Mouse (Mus musculus): Measurements from ENCODE around the gene Tbcd. TPM values are rescaled to one million over a fixed set of nuclear protein-coding genes. Genes with fewer than 3 reads are reported as not detected.

Gene Tbcd
- polyA plus RNA-seq, 1 experiment: 23.4 TPM

DNA sequence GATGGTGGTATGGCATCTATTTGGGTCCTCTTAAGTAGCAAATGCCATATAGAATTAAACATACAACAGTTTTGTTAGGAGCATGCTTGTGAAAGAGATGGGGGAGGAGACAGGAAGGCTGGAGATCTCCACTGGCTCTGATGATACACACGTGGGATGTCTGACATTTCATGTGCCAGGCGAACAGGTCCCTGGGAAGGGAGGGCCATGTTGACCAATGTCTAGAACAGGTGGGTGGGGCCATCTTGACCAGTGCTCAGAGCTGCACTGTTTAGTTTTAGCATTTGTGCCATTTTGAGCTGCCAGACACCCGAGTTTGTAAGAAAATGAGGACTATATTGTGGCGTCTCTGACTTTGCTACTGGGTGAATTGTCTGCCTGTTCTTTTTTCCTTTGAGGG is 56.7 kb downstream of the Tbcd start:
- no peak overlapping the region for H3K4me3 ChIP-seq (ENCODE audit: control insufficient read depth, low read depth, low read length)
- no peak overlapping the region for H3K27ac ChIP-seq (ENCODE audit: control insufficient read depth, insufficient read depth, low read depth, low read length)
- no peaks in the 10 kb centered on the region for H3K27me3 ChIP-seq (ENCODE audit: control insufficient read depth, insufficient read depth, low read length)
- no peaks in the 10 kb centered on the region; the same call in 1 of the 2 replicates for H3K36me3 ChIP-seq (ENCODE audit: control insufficient read depth, insufficient read depth, low read length)
- no peak for TF ChIP-seq CTCF (IDR thresholded peaks at IDR 0.05; ENCODE audit: control insufficient read depth, insufficient read depth, insufficient replicate concordance, low read depth, low read length)
- TF ChIP-seq POLR2A (IDR thresholded peaks at IDR 0.05; ENCODE audit: control insufficient read depth, low read depth, low read length): no peak
- H3K4me1 ChIP-seq (ENCODE audit: control insufficient read depth, insufficient read depth, low read length): 0 out of 2 replicates have a peak, but pooled peaks cover 2% of the 10 kb centered on the region

DNA sequence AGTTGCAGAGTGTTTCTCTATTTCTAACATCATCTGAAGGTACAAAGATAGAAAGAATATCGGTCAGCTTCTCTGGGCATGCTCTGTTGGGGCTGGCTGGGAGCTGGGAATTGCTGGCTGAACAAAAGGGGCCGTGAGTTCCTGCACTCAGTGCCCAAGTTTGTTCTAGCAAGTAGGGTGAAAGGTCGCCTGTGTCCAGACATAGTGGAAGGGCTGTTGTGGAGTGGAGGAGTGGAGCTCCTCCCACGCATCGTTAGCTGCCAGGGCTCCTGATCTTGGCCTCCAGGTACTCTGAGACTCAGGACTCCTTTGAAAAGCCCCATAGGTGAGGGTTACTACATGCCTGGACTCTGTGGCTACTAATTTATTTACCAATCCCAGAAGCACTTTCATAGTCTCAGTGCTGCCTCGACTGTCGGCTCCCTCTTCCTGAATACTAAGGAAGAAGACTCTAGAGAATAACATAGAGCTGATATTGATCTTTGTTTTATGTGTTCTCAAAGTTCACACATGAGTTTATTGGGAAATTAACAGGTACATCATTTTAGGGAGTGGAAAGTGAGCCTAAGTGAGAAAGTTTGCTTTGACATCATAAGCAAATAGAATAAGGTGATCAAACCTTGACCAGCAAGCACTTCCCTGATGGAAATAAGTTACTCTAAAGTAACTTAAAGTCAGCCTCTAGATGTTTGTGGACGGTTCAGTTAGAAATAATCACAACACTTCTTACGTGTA is 58.9 kb downstream of the Tbcd start:
- TF ChIP-seq CTCF (IDR thresholded peaks at IDR 0.05; ENCODE audit: control insufficient read depth, insufficient read depth, insufficient replicate concordance, low read depth, low read length): no peak
- TF ChIP-seq POLR2A (IDR thresholded peaks at IDR 0.05; ENCODE audit: control insufficient read depth, low read depth, low read length): no peak
- Histone ChIP-seq H3K27me3 (ENCODE audit: control insufficient read depth, insufficient read depth, low read length) (no peaks in the 10 kb centered on the region), H3K27ac (ENCODE audit: control insufficient read depth, insufficient read depth, low read depth, low read length) (no peak overlapping the region), H3K36me3 (ENCODE audit: control insufficient read depth, insufficient read depth, low read length) (no peaks in the 10 kb centered on the region), H3K4me1 (ENCODE audit: control insufficient read depth, insufficient read depth, low read length) (0 out of 2 replicates have a peak, but pooled peaks cover 2% of the 10 kb centered on the region), H3K4me3 (ENCODE audit: control insufficient read depth, low read depth, low read length) (no peak overlapping the region)

DNA sequence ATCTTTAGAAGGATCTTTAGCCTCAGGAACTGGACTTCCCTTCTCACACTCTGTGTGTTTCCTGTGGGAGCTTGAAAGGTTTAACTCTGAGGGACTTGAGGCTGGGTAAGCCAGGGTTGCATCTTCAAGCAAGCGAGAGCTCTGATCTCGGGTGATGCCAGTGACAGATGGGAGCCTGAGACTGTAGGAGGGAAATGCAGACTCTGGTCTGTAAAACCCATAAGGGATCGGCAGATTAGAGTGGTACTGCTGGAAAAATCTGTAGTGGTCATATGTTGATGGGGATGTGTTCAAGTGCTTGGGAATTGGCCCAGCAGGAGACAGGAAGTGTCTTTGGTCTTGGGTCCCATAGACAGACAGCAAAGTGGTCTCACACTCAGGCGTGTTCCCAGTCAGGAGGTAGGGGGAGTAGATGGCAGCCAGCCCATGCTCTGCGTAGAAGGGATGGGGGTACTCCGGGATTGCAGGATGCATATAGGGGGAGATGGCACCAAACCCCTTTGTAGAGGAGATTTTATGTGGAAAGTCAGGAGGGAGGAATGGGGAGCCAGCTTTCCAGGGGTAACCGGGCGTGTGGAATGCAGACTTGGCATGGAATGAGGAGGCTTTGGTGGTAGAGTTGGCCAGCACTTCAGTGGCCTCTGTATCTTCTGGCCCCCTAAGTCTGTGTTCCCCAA is 61.3 kb downstream of the Tbcd start:
- Histone ChIP-seq H3K4me3 (ENCODE audit: control insufficient read depth, low read depth, low read length) (no peak overlapping the region), H3K27me3 (ENCODE audit: control insufficient read depth, insufficient read depth, low read length) (no peaks in the 10 kb centered on the region), H3K27ac (ENCODE audit: control insufficient read depth, insufficient read depth, low read depth, low read length) (no peak overlapping the region), H3K4me1 (ENCODE audit: control insufficient read depth, insufficient read depth, low read length) (0 out of 2 replicates have a peak, but pooled peaks cover 2% of the 10 kb centered on the region), H3K36me3 (ENCODE audit: control insufficient read depth, insufficient read depth, low read length) (no peaks in the 10 kb centered on the region)
- TF ChIP-seq POLR2A (IDR thresholded peaks at IDR 0.05; ENCODE audit: control insufficient read depth, low read depth, low read length) (no peak), CTCF (IDR thresholded peaks at IDR 0.05; ENCODE audit: control insufficient read depth, insufficient read depth, insufficient replicate concordance, low read depth, low read length) (no peak)

DNA sequence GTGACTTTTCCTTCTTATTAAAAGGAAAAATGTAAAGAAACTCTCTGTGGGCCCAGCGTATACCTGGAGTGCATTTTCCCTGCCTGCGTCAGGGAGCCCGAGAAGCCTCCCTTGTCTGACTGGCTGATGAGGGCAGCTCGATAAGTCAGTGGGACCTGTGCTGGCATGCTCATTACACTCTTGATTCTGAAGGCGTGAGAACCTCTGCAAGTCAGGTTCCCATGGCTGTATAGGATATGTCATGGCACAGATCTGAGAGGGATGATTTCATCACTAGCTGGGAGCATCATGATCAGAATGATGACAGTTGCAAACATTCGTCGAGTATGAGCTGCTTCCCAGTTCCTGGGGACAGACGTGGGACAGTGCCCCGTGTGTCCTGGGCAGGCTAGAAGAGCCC is 64.2 kb downstream of the Tbcd start:
- Histone ChIP-seq H3K4me1 (ENCODE audit: control insufficient read depth, insufficient read depth, low read length) (no peaks in the 10 kb centered on the region), H3K27me3 (ENCODE audit: control insufficient read depth, insufficient read depth, low read length) (no peaks in the 10 kb centered on the region), H3K4me3 (ENCODE audit: control insufficient read depth, low read depth, low read length) (no peak overlapping the region), H3K36me3 (ENCODE audit: control insufficient read depth, insufficient read depth, low read length) (no peaks in the 10 kb centered on the region), H3K27ac (ENCODE audit: control insufficient read depth, insufficient read depth, low read depth, low read length) (no peak overlapping the region)
- TF ChIP-seq POLR2A (IDR thresholded peaks at IDR 0.05; ENCODE audit: control insufficient read depth, low read depth, low read length) (no peak), CTCF (IDR thresholded peaks at IDR 0.05; ENCODE audit: control insufficient read depth, insufficient read depth, insufficient replicate concordance, low read depth, low read length) (no peak)

DNA sequence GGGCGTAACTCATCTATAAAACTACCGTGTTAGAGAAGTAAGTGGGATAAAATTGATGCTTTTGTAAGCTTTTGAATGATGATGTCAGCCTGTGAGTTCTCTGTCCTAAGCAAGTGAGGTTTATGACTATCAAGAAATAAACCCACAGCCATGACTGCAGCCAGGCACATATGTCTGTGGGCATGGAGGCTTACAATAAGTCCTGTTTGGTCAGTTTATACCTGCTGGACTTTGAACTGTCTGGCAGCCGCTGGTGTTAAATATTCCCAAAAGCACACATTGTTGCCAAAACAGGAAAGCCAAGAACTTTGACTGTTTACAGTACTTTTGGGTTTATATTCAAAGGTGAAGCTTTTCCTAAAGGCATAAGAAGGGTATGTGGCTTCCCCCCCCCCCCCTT is 65.2 kb downstream of the Tbcd start:
- H3K36me3 ChIP-seq (ENCODE audit: control insufficient read depth, insufficient read depth, low read length): no peaks in the 10 kb centered on the region
- TF ChIP-seq POLR2A (IDR thresholded peaks at IDR 0.05; ENCODE audit: control insufficient read depth, low read depth, low read length) (no peak), CTCF (IDR thresholded peaks at IDR 0.05; ENCODE audit: control insufficient read depth, insufficient read depth, insufficient replicate concordance, low read depth, low read length) (no peak)
- H3K4me3 ChIP-seq (ENCODE audit: control insufficient read depth, low read depth, low read length): no peak overlapping the region
- no peak overlapping the region for H3K27ac ChIP-seq (ENCODE audit: control insufficient read depth, insufficient read depth, low read depth, low read length)
- H3K4me1 ChIP-seq (ENCODE audit: control insufficient read depth, insufficient read depth, low read length): no peaks in the 10 kb centered on the region
- no peaks in the 10 kb centered on the region for H3K27me3 ChIP-seq (ENCODE audit: control insufficient read depth, insufficient read depth, low read length)

DNA sequence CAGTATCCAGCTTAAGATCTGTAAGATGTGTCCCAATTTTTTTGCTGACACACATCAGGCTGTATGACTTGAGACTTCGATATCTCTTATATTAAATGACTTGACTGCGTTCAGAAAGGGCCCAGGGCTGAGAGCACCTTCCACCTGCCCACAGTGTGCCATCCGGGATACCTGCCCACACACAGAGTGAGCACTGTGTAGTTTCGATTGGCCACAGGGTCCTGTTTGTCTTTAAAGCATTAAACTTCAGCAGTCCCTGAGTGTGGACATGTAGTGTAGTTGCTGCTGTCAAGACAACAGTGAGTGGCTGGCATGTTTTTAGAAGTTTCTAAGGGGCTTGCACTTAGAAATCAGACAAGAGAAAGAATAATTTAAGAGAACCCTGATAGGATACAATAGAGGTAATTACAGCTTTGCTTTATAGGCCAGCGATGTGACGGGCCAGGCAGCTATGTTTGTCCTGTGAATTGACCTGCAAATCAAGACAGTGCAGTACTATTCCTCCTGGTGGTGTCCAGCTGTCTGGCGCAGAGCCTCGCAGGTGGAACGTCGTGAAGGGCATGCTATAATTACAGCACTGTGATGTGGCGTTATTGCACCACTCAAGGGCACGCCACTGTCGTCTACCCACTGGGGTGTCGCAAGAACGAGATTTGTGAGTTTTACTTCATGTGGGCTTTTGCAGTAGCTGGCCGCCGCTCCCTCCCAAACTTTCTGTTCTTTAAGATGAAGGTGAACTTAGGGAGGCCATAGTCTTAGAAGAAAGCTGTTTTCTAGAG is 66.1 kb downstream of the Tbcd start:
- no peak overlapping the region for H3K27ac ChIP-seq (ENCODE audit: control insufficient read depth, insufficient read depth, low read depth, low read length)
- H3K27me3 ChIP-seq (ENCODE audit: control insufficient read depth, insufficient read depth, low read length): no peaks in the 10 kb centered on the region
- TF ChIP-seq POLR2A (IDR thresholded peaks at IDR 0.05; ENCODE audit: control insufficient read depth, low read depth, low read length): no peak
- H3K4me3 ChIP-seq (ENCODE audit: control insufficient read depth, low read depth, low read length): no peak overlapping the region
- no peaks in the 10 kb centered on the region for H3K36me3 ChIP-seq (ENCODE audit: control insufficient read depth, insufficient read depth, low read length)
- no peaks in the 10 kb centered on the region for H3K4me1 ChIP-seq (ENCODE audit: control insufficient read depth, insufficient read depth, low read length)

DNA sequence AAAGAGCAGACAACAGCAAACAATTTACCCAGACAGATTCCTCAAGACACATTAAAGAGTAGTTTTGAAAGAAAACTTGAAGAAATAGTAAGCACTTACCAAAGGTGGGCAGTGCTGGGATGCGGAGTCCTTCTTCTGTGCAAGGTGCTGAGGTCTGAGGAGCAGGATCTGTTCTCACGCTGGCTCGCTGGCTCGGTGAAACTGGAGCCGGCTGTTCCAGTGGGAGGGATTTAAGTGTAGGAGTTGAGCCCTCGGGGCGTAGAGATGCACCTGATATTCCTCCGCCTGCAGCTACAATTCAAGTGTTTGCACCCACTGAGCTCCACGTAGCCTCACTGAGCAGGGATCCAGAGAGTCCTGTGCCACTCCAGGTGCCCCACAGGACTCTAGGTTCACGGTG is 67.4 kb downstream of the Tbcd start, which contains the start of gene Zfp750:
Gene Zfp750, minus strand, starts transcription at position 203 of the 400 bp plus-strand sequence.
- Histone ChIP-seq H3K4me3 (ENCODE audit: control insufficient read depth, low read depth, low read length) (no peak within 1 kb of the TSS), H3K36me3 (ENCODE audit: control insufficient read depth, insufficient read depth, low read length) (no peaks in the 10 kb centered on the region), H3K4me1 (ENCODE audit: control insufficient read depth, insufficient read depth, low read length) (no peaks in the 10 kb centered on the region), H3K27ac (ENCODE audit: control insufficient read depth, insufficient read depth, low read depth, low read length) (no peak within 1 kb of the TSS), H3K27me3 (ENCODE audit: control insufficient read depth, insufficient read depth, low read length) (no peaks in the 10 kb centered on the region)
- TF ChIP-seq CTCF (IDR thresholded peaks at IDR 0.05; ENCODE audit: control insufficient read depth, insufficient read depth, insufficient replicate concordance, low read depth, low read length) (no peak), POLR2A (IDR thresholded peaks at IDR 0.05; ENCODE audit: control insufficient read depth, low read depth, low read length) (0 out of 2 replicates have a peak, but pooled peaks have one; percentile 15)

All from testis, adult 2 months (tissue).